ENCODE assay signal across 8 mouse cellular contexts in genomic region chr1:155973719-155974379, GRCm38 (mm10). TPM values are rescaled to one million over a fixed set of nuclear protein-coding genes. Genes with fewer than 3 reads are reported as not detected.
DNase-seq lines count a peak whose midpoint lies in the region; ATAC-seq and TF ChIP-seq lines count a peak whose summit lies in the region.

No protein-coding gene starts in this region.

- H3K36me3 ChIP-seq in heart, embryonic 10.5 days: no peaks in the 10 kb centered on the region
- H3K36me3 ChIP-seq in embryonic facial prominence, embryonic 15.5 days: no peaks in the 10 kb centered on the region
- no peaks in the 10 kb centered on the region for H3K36me3 ChIP-seq in intestine, embryonic 14.5 days (ENCODE audit: control insufficient read depth, insufficient read depth, low read length)
- H3K36me3 ChIP-seq in lung, embryonic 14.5 days (ENCODE audit: insufficient read depth): no peaks in the 10 kb centered on the region

- H3K27ac ChIP-seq in heart, embryonic 10.5 days: peak overlapping the region; percentile 98
- peak overlapping the region; percentile 92 for H3K27ac ChIP-seq in embryonic facial prominence, embryonic 15.5 days (replicated peaks)
- peak overlapping the region; percentile 90 for H3K27ac ChIP-seq in intestine, embryonic 14.5 days (ENCODE audit: low read depth)
- peak overlapping the region; percentile 88 for H3K27ac ChIP-seq in lung, embryonic 14.5 days (ENCODE audit: low read depth)

- WGBS in heart, embryonic 10.5 days: 6% methylated on average over 19 of the region's 19 CpGs
- WGBS in embryonic facial prominence, embryonic 15.5 days: 5% methylated on average over 19 of the region's 19 CpGs
- 6% methylated on average over 19 of the region's 19 CpGs for WGBS in intestine, embryonic 14.5 days
- 7% methylated on average over 19 of the region's 19 CpGs for WGBS in lung, embryonic 14.5 days

- peak; percentile 24; the same call in 1 of the 2 replicates for TF ChIP-seq CTCF in lung, embryonic 14.5 days (IDR thresholded peaks at IDR 0.05; ENCODE audit: low read depth)

- H3K4me2 ChIP-seq in embryonic facial prominence, embryonic 15.5 days (replicated peaks): peak overlapping the region; percentile 68
- peak overlapping the region; percentile 79 for H3K4me2 ChIP-seq in intestine, embryonic 14.5 days (ENCODE audit: low read length)
- H3K4me2 ChIP-seq in lung, embryonic 14.5 days: peak overlapping the region; percentile 87

- H3K27me3 ChIP-seq in heart, embryonic 10.5 days (ENCODE audit: insufficient read depth, poor library complexity, severe bottlenecking): no peaks in the 10 kb centered on the region
- no peaks in the 10 kb centered on the region for H3K27me3 ChIP-seq in embryonic facial prominence, embryonic 15.5 days
- H3K27me3 ChIP-seq in intestine, embryonic 14.5 days (replicated peaks; ENCODE audit: control insufficient read depth, insufficient read depth, low read length): no peaks in the 10 kb centered on the region
- H3K27me3 ChIP-seq in lung, embryonic 14.5 days (ENCODE audit: insufficient read depth, low read length): no peaks in the 10 kb centered on the region

- no peaks in the 10 kb centered on the region for H3K9me3 ChIP-seq in heart, embryonic 10.5 days
- H3K9me3 ChIP-seq in embryonic facial prominence, embryonic 15.5 days (replicated peaks): no peaks in the 10 kb centered on the region
- no peaks in the 10 kb centered on the region for H3K9me3 ChIP-seq in intestine, embryonic 14.5 days (ENCODE audit: control insufficient read depth, low read length)
- H3K9me3 ChIP-seq in lung, embryonic 14.5 days (ENCODE audit: low read depth, low read length): no peaks in the 10 kb centered on the region

- H3K4me1 ChIP-seq in heart, embryonic 10.5 days: peaks cover 20% of the 10 kb centered on the region
- peaks cover 4% of the 10 kb centered on the region for H3K4me1 ChIP-seq in embryonic facial prominence, embryonic 15.5 days
- H3K4me1 ChIP-seq in intestine, embryonic 14.5 days (replicated peaks; ENCODE audit: control insufficient read depth, insufficient read depth, low read length): peaks cover 17% of the 10 kb centered on the region
- no peaks in the 10 kb centered on the region for H3K4me1 ChIP-seq in lung, embryonic 14.5 days (ENCODE audit: insufficient read depth)

- H3K9ac ChIP-seq in embryonic facial prominence, embryonic 15.5 days: peak overlapping the region; percentile 55
- peak overlapping the region; percentile 64 for H3K9ac ChIP-seq in intestine, embryonic 14.5 days (ENCODE audit: low read length)
- peak overlapping the region; percentile 67 for H3K9ac ChIP-seq in lung, embryonic 14.5 days

- peak; percentile 75 for DNase-seq in heart, embryonic 10.5 days (ENCODE audit: low spot score)
- no peak for DNase-seq in heart, postnatal 25 days (ENCODE audit: low spot score)
- DNase-seq in ES-CJ7 (ENCODE audit: low read depth, low spot score): peak; percentile 12
- peak; percentile 63 for DNase-seq in intestine, embryonic 14.5 days (ENCODE audit: low spot score)
- DNase-seq in lung, embryonic 14.5 days: peak; percentile 11
- peak; percentile 5 to 26 for DNase-seq in spleen, adult 18-20 months
- no peak for DNase-seq in adipocyte (ENCODE audit: low spot score)

- intact Hi-C loops in heart, postnatal 25 days (cut with DNase I): loop anchor here (2.0 kb wide), 1 partner anchor 61 kb away; the partner anchor contains the start of gene Tor1aip2

- peak overlapping the region; percentile 99 for H3K4me3 ChIP-seq in heart, embryonic 10.5 days
- peak overlapping the region; percentile 99 for H3K4me3 ChIP-seq in embryonic facial prominence, embryonic 15.5 days (replicated peaks)
- peak overlapping the region; percentile 94 for H3K4me3 ChIP-seq in intestine, embryonic 14.5 days (ENCODE audit: low read depth, low read length)
- H3K4me3 ChIP-seq in lung, embryonic 14.5 days (ENCODE audit: low read depth, low read length): peak overlapping the region; percentile 98

- no peak for ATAC-seq in embryonic facial prominence, embryonic 15.5 days (ENCODE audit: insufficient number of reproducible peaks, low FRiP score, low TSS enrichment, low read depth)
- peak; percentile 7 for ATAC-seq in intestine, embryonic 14.5 days (replicated peaks; ENCODE audit: low FRiP score, low TSS enrichment, low read depth)
- peak; percentile 5; the same call in 1 of the 2 replicates for ATAC-seq in lung, embryonic 14.5 days (ENCODE audit: insufficient read depth)

RNA-seq across cellular contexts. Expression of gene Cep350, which starts 0.8 kb away (rescaled TPM):
- 4.5 and 5.0 TPM in 2 replicates for polyA plus RNA-seq in heart, embryonic 10.5 days (2016; fragmentation: Nextera tagmentation; extraction: Ambion mirVana)
- total RNA-seq in heart, postnatal 25 days (2021): 10 to 100 TPM; 33.5 to 41.1 TPM
- polyA plus RNA-seq in embryonic facial prominence, embryonic 15.5 days (2015; fragmentation: Nextera tagmentation; extraction: Ambion mirVana): 13.0 and 13.9 TPM in 2 replicates
- 11.8 and 13.0 TPM in 2 replicates for polyA plus RNA-seq in intestine, embryonic 14.5 days (2014; fragmentation: Nextera tagmentation; extraction: Ambion mirVana)
- 12.6 and 12.8 TPM in 2 replicates for polyA plus RNA-seq in lung, embryonic 14.5 days (2014; fragmentation: Nextera tagmentation; extraction: Ambion mirVana)

Comparison
In these comparisons a context has a peak if more than half of its experiments do, and no peak if none do; other contexts are left out.
1. DNase-seq: peak in heart, embryonic 10.5 days (single experiment), ES-CJ7 (single experiment), intestine, embryonic 14.5 days (single experiment), lung, embryonic 14.5 days (single experiment) and spleen, adult 18-20 months (2 of 2); none in heart, postnatal 25 days (single experiment) and adipocyte (single experiment).
2. Peak in every context shown above with its lines, with median percentiles within 50 percentile points of each other: H3K27ac ChIP-seq, H3K4me3 ChIP-seq, H3K4me2 ChIP-seq and H3K9ac ChIP-seq.